Mouse (Mus musculus): ENCODE results near the gene Adgrf5.
"Not testable (repeated sequence)": the region's sequence is repeated elsewhere in the genome, so short reads cannot be mapped to it uniquely, and the experiment has no call there.

The Adgrf5 gene

GRCm38 (mm10) chr17:43359826-43360619, at the start of gene Adgrf5:
Gene Adgrf5 (plus strand): TSS chr17:43360451.
- DNase-seq (ENCODE audit: low read depth, low spot score) = no peak

DNA sequence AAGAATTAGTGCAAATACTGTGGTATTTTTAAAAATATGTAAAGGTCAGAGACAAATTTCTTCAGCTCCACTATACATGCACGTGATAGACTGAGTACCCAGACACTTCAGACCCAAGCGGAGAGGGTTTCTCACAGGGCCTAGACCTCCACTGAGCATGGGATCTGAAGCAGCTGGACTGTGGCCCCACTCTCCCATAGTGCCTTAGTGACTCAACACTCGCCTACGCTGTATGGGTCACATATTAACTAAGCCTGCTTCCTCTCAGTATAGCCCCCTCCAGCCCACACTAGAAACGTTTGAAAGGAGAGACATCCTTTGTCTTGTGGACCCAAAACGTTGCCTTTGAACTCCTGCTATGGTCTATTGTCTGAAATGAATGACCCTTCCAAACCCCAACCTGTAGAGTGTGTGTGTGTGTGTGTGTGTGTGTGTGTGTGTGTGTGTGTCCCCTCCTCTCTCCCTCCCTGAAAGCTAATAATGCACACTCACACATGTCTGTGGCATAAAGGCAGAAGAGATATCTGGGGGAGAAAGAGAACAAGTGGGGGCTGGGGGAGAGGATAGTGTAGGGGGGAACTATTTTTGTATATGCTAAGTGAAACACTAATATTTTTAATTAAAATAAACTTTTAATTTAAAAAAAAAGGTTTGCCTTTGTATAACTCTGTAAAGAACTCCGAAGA, 34.1 kb upstream of the Adgrf5 start:
- DNase-seq (ENCODE audit: low read depth, low spot score) = no peak

GRCm38 (mm10) chr17:43326726-43327700, 33.2 kb upstream of the Adgrf5 start:
- DNase-seq (ENCODE audit: low read depth, low spot score) = no peak

DNA sequence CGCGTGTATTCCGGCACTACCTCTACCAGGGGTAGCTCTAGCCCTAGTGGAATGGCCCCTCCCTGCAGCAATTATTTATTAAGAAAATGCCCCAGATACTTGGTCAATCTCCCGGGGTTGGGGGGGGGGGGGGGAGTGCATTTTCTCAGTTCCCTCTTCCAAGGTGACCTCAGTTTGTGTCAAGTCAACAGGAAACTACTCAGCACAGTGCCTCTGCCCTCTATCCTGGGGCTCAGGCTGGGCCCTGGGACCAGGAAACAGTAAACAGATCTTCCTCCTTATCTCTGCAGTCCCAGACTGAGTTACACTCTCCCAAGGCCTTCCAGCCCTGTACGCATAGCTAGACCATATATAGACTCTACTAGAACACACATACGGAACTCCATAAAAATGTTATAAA, 32.4 kb upstream of the Adgrf5 start:
- no peak for DNase-seq (ENCODE audit: low read depth, low spot score)

DNA sequence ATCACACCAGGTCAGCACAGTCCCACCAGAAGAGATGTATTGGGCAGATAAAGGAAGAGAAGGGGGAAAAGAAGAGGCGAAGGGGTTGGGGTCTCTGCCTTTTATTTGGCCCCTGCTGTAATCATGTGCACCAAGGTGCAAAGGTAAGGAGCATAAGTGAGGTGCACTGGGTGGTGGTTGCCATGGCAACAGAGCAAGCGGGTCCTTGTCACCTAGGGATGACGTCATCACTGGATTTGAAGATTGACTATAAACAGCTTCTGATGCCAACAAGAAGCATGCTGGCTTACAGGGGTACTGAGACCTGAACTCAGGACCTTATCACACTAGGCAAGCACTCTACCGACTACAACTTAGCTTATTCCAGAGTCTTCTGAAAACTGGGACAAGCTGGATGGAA, 31.0 kb upstream of the Adgrf5 start:
- no peak for DNase-seq (ENCODE audit: low read depth, low spot score)

- no peak for DNase-seq (ENCODE audit: low read depth, low spot score)
These were observed 30.5 kb upstream of the Adgrf5 start for GRCm38 (mm10) chr17:43329761-43330183.

DNA sequence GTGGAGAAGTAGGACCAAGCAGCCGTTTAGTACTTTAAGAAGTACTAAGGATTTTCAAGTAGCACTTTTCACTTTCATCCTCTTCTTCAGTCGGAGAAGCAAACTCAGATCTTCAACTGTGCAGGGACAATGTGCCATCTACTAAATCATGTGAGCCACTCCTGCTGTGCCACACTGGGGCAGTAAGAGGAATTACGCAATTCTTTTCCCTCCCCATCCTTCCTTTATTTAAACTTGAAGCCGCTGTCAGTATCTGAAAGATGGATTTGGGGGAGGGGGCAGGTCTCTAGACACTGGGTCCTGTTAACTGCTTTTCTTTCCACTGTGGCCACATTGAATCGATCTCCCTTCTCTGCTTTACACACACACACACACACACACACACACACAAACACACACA, 27.6 kb upstream of the Adgrf5 start:
- DNase-seq (ENCODE audit: low read depth, low spot score) = no peak

GRCm38 (mm10) chr17:43334074-43334473, 26.2 kb upstream of the Adgrf5 start:
- no peak for DNase-seq (ENCODE audit: low read depth, low spot score)

GRCm38 (mm10) chr17:43337643-43338042, 22.6 kb upstream of the Adgrf5 start:
- DNase-seq (ENCODE audit: low read depth, low spot score) = no peak

GRCm38 (mm10) chr17:43338279-43338678, 22.0 kb upstream of the Adgrf5 start:
- DNase-seq (ENCODE audit: low read depth, low spot score) = no peak

GRCm38 (mm10) chr17:43346499-43346898, 13.8 kb upstream of the Adgrf5 start:
- not testable (repeated sequence) for DNase-seq (ENCODE audit: low read depth, low spot score)

DNA sequence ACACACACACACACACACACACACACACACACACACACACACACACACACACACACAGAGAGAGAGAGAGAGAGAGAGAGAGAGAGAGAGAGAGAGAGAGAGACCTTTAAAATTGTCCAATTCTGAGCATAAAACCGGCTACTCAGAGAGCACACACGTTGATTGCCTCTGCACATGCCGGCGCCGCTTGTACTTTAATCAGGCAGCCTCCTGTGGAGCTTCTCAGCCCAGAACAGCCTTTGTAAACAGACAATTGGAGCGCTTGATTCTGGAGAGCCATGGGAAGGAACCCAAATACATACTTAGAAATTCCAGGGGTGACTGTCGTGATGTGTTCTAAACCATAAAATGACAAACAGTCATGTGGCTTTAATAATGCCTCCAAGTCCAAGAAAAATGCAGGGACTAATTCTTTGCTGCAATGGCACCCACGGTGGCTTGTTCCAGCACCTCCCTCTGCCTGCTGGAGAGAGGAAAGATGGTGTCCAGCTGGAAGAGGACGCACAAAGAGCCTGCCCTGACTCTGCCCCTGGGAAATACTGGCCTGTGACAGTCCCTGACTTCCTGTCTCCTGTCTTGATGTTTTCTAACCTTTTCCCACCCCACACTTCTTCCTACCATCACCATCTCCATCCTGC, 2.2 kb upstream of the Adgrf5 start:
- no peak for DNase-seq (ENCODE audit: low read depth, low spot score)

- no peak for DNase-seq (ENCODE audit: low read depth, low spot score)
These were observed 770 bp downstream of the Adgrf5 start for GRCm38 (mm10) chr17:43361021-43361420.

- DNase-seq (ENCODE audit: low read depth, low spot score) = no peak
These were observed 2.1 kb downstream of the Adgrf5 start for GRCm38 (mm10) chr17:43362362-43362761.

DNA sequence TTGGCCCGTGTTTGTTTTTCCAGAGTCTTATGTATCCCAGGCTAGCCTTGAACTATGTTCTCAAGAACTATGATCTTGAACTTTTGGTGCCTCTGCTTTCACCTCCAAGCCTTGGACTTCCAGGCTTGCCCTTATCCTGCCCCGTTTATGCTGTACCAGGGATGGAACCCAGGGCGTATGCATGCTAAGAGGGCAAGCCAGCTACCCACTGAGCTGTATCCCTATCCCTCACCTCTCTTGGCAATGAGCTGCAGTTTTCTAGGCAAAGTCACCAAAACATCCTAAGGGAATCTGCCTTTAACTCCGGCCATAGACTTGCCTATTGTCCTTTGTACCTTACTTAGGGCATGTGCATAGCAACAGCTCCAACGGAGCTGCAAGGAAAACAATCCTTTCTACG, 2.6 kb downstream of the Adgrf5 start:
- DNase-seq (ENCODE audit: low read depth, low spot score) = no peak

DNA sequence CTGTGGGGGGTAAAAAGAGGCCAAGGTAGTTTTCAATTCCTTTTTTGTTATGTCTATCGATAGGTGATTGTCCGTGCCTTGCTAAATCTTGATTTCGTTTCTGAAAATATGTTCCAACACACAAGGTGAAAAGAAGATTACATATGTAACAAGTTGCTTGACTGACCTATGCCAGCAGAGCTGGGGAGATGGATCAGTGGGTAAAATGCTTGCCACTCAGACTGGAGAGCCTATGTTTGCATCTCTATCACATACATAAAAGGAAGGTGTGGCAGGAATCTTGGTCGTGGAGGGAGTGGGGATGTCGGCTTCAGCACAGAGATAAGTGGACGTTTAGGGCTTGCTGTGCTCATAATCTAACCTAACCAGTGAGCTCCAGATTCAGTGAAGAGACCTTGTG, 3.7 kb downstream of the Adgrf5 start:
- no peak for DNase-seq (ENCODE audit: low read depth, low spot score)

GRCm38 (mm10) chr17:43365297-43365696, 5.0 kb downstream of the Adgrf5 start:
- no peak for DNase-seq (ENCODE audit: low read depth, low spot score)

- no peak for DNase-seq (ENCODE audit: low read depth, low spot score)
These were observed 6.2 kb downstream of the Adgrf5 start for GRCm38 (mm10) chr17:43366486-43366885.

- DNase-seq (ENCODE audit: low read depth, low spot score) = no peak
These were observed 7.9 kb downstream of the Adgrf5 start for GRCm38 (mm10) chr17:43368171-43368576.

- DNase-seq (ENCODE audit: low read depth, low spot score) = no peak
These were observed 12.4 kb downstream of the Adgrf5 start for GRCm38 (mm10) chr17:43372604-43373003.

DNA sequence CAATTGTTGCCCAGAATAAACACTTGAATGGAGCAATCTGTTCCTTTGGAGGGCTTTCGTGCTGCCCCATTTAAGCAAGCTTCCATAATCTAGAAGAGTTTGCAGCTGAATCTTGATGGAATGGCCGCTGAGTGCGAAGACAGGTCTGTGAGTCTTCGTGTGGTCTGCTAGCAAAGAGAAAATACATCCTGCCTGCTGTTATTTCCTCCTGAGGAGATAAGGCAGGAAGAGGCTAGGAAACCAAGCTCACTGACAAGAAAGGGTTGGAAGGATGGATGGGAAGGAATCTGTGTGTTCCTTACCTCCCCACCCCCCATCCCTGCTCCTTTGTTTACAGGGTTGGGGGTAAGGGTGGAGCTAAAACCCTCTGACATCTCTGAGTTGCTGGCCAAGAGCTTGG, 13.8 kb downstream of the Adgrf5 start:
- no peak for DNase-seq (ENCODE audit: low read depth, low spot score)
